Mouse (Mus musculus): ENCODE measurements around the gene Herpud1. TPM values are rescaled to one million over a fixed set of nuclear protein-coding genes. Genes with fewer than 3 reads are reported as not detected.

The Herpud1 gene
- polyA plus RNA-seq, 1 experiment from 2014 or later: 93.1 TPM

DNA sequence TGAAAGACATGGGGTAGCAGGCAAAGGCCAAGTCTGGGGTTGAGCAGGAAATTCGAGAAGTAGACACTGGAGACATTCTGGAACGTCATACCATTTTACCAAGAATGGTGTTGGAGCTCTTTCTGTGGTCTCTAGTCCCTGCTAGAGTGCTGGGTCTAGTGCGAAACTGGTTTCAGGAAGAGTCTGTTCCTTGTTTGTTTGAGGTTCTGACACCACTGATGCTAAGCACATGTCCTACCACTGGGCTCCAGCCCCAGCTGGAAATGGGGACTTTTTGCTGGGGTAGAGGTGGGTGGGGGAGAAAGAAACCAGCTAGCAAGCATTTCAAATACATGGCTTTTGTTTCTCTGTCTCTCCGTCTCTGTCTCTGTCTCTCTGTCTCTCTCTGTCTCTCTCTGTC, 9.2 kb upstream of the Herpud1 start:
- no peaks in the 10 kb centered on the region for H3K9me3 ChIP-seq (ENCODE audit: control insufficient read depth, low read depth, low read length)
- no peak overlapping the region for H3K9ac ChIP-seq (replicated peaks; ENCODE audit: low read depth, low read length)
- no peak overlapping the region for H3K4me3 ChIP-seq (ENCODE audit: low read depth, low read length)
- H3K4me2 ChIP-seq (replicated peaks; ENCODE audit: low read depth, low read length): no peak overlapping the region
- 77% methylated on average over 4 of the region's 4 CpGs for WGBS
- H3K4me1 ChIP-seq (ENCODE audit: control insufficient read depth, insufficient read depth, low read length): peaks cover 7% of the 10 kb centered on the region; the same call in 1 of the 2 replicates
- H3K27ac ChIP-seq (ENCODE audit: low read length): no peak overlapping the region
- H3K27me3 ChIP-seq (ENCODE audit: control insufficient read depth, insufficient read depth, low read length): no peaks in the 10 kb centered on the region
- no peaks in the 10 kb centered on the region for H3K36me3 ChIP-seq (ENCODE audit: control insufficient read depth, insufficient read depth, low read length)
- ATAC-seq (ENCODE audit: insufficient number of reproducible peaks, insufficient read depth, low FRiP score, low read depth): no peak

GRCm38 (mm10) chr8:94377714-94378205, 8.5 kb upstream of the Herpud1 start:
- peaks cover 7% of the 10 kb centered on the region; the same call in 1 of the 2 replicates for H3K4me1 ChIP-seq (ENCODE audit: control insufficient read depth, insufficient read depth, low read length)
- ATAC-seq (ENCODE audit: insufficient number of reproducible peaks, insufficient read depth, low FRiP score, low read depth): peak; percentile 72
- WGBS: 32% methylated on average over 11 of the region's 11 CpGs
- no peaks in the 10 kb centered on the region for H3K9me3 ChIP-seq (ENCODE audit: control insufficient read depth, low read depth, low read length)
- H3K9ac ChIP-seq (replicated peaks; ENCODE audit: low read depth, low read length): no peak overlapping the region
- H3K4me3 ChIP-seq (ENCODE audit: low read depth, low read length): no peak overlapping the region
- no peak overlapping the region for H3K4me2 ChIP-seq (replicated peaks; ENCODE audit: low read depth, low read length)
- no peaks in the 10 kb centered on the region for H3K27me3 ChIP-seq (ENCODE audit: control insufficient read depth, insufficient read depth, low read length)
- no peaks in the 10 kb centered on the region for H3K36me3 ChIP-seq (ENCODE audit: control insufficient read depth, insufficient read depth, low read length)
- peak overlapping the region; percentile 52; the same call in 1 of the 2 replicates for H3K27ac ChIP-seq (ENCODE audit: low read length)

DNA sequence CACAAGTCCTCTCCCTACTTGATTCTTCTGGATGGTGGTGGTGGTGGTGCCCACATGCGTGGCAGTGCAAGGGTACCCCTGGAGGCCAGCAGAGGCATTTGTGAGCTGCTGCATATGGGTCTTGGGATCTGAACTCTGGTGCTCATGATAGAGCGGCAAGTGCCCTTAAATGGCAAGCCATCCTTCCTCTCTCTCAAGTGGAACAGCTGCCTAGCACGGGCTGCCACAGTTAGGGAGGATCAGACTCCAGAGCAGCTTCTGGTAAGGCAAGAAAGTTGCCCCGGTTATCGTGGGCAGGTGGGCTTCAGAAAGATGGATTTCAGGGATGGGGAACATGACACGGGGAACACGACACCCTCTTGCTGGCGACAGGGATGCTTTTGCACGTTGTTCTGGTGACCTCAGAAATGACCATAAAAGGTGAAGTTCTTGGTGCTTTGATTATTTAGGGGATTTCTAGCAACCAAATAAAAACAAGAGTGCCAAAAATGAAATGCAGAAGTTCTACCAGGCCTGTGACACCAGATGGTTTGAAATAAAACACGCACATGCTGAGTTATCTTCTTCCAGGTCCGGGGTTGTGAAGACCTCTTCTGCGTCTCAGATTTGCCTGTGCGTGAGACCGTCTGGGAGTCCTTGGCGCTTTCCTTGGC, 7.3 kb upstream of the Herpud1 start:
- H3K4me1 ChIP-seq (ENCODE audit: control insufficient read depth, insufficient read depth, low read length): peaks cover 7% of the 10 kb centered on the region; the same call in 1 of the 2 replicates
- no peak overlapping the region for H3K4me2 ChIP-seq (replicated peaks; ENCODE audit: low read depth, low read length)
- H3K9me3 ChIP-seq (ENCODE audit: control insufficient read depth, low read depth, low read length): no peaks in the 10 kb centered on the region
- no peak overlapping the region for H3K27ac ChIP-seq (ENCODE audit: low read length)
- H3K27me3 ChIP-seq (ENCODE audit: control insufficient read depth, insufficient read depth, low read length): no peaks in the 10 kb centered on the region
- 78% methylated on average over 15 of the region's 15 CpGs for WGBS
- ATAC-seq (ENCODE audit: insufficient number of reproducible peaks, insufficient read depth, low FRiP score, low read depth): no peak
- no peak overlapping the region for H3K4me3 ChIP-seq (ENCODE audit: low read depth, low read length)
- no peaks in the 10 kb centered on the region for H3K36me3 ChIP-seq (ENCODE audit: control insufficient read depth, insufficient read depth, low read length)
- H3K9ac ChIP-seq (replicated peaks; ENCODE audit: low read depth, low read length): no peak overlapping the region

GRCm38 (mm10) chr8:94379686-94380085, 6.6 kb upstream of the Herpud1 start:
- ATAC-seq (ENCODE audit: insufficient number of reproducible peaks, insufficient read depth, low FRiP score, low read depth): no peak
- peaks cover 7% of the 10 kb centered on the region; the same call in 1 of the 2 replicates for H3K4me1 ChIP-seq (ENCODE audit: control insufficient read depth, insufficient read depth, low read length)
- no peaks in the 10 kb centered on the region for H3K36me3 ChIP-seq (ENCODE audit: control insufficient read depth, insufficient read depth, low read length)
- no peaks in the 10 kb centered on the region for H3K27me3 ChIP-seq (ENCODE audit: control insufficient read depth, insufficient read depth, low read length)
- 91% methylated on average over 9 of the region's 9 CpGs for WGBS
- H3K9me3 ChIP-seq (ENCODE audit: control insufficient read depth, low read depth, low read length): no peaks in the 10 kb centered on the region
- no peak overlapping the region for H3K27ac ChIP-seq (ENCODE audit: low read length)
- no peak overlapping the region for H3K4me2 ChIP-seq (replicated peaks; ENCODE audit: low read depth, low read length)
- no peak overlapping the region for H3K4me3 ChIP-seq (ENCODE audit: low read depth, low read length)
- H3K9ac ChIP-seq (replicated peaks; ENCODE audit: low read depth, low read length): no peak overlapping the region

DNA sequence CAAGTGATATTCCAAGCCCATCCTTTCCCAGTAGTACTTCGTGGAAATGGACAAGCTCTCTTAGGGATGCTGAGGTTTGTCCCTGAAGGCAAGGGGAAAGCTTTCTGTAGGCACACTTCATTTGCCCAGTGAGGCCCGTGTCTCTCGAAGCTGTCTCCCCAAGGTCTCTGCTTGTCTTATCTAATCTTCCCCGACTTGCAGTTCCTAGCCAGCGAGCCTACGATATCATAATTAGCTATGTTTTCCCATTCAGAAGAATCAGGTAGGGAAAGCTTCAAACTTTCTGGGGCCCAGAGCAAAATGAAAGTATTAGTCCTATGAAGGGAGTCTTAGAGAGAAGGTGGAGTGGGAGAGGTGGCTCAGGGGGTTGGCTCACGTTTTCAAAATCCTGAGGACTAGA, 2.1 kb upstream of the Herpud1 start:
- WGBS: 86% methylated on average over 7 of the region's 7 CpGs
- no peak for ATAC-seq (ENCODE audit: insufficient number of reproducible peaks, insufficient read depth, low FRiP score, low read depth)
- no peaks in the 10 kb centered on the region for H3K36me3 ChIP-seq (ENCODE audit: control insufficient read depth, insufficient read depth, low read length)

DNA sequence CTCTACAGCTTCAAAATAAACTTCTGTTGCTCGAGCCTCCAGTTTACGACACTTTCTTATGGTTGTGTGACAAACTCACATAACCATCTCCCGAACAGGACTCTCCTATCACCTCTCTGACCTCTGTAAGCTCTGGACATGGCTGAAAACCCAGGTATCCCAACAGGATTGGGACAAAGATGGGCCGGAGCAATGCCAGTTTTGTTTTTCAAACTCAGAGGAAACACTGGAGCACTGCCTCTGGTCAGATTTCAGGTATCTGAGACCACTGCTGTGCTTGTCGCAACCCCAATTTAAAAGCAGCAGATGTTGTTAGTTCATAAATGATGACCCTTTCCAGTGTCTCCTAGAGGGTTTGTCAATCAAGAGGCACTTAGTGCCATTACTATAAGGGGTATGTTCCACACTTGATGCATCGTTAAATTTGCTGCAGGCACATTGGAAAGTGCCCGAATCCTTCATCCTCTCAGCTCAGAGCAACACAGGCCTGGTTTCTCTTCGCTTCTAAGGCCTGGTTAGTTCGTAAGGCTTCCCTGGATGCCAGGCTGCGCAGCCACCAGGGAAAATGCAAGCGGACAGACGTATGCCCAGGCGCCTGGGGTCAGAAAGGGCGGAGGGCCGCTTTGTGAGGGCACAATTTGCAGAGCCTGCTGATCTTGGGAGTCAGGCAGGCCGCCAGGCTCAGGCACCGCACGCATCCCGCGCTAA, 578 bp upstream of the Herpud1 start:
- WGBS: 28% methylated on average over 20 of the region's 20 CpGs
- ATAC-seq (ENCODE audit: insufficient number of reproducible peaks, insufficient read depth, low FRiP score, low read depth): peak; percentile 1; the same call in 1 of the 2 replicates
- H3K4me3 ChIP-seq (ENCODE audit: low read depth, low read length): peak overlapping the region; percentile 64

More for the DNA sequence above, 2.1 kb upstream of the Herpud1 start:
- no peaks in the 10 kb centered on the region for H3K9me3 ChIP-seq (ENCODE audit: control insufficient read depth, low read depth, low read length)
- no peaks in the 10 kb centered on the region for H3K27me3 ChIP-seq (ENCODE audit: control insufficient read depth, insufficient read depth, low read length)
- H3K4me3 ChIP-seq (ENCODE audit: low read depth, low read length): no peak overlapping the region
- H3K4me1 ChIP-seq (ENCODE audit: control insufficient read depth, insufficient read depth, low read length): peaks cover 6% of the 10 kb centered on the region; the same call in 1 of the 2 replicates
- H3K9ac ChIP-seq (replicated peaks; ENCODE audit: low read depth, low read length): no peak overlapping the region
- no peak overlapping the region for H3K4me2 ChIP-seq (replicated peaks; ENCODE audit: low read depth, low read length)
- H3K27ac ChIP-seq (ENCODE audit: low read length): no peak overlapping the region

DNA sequence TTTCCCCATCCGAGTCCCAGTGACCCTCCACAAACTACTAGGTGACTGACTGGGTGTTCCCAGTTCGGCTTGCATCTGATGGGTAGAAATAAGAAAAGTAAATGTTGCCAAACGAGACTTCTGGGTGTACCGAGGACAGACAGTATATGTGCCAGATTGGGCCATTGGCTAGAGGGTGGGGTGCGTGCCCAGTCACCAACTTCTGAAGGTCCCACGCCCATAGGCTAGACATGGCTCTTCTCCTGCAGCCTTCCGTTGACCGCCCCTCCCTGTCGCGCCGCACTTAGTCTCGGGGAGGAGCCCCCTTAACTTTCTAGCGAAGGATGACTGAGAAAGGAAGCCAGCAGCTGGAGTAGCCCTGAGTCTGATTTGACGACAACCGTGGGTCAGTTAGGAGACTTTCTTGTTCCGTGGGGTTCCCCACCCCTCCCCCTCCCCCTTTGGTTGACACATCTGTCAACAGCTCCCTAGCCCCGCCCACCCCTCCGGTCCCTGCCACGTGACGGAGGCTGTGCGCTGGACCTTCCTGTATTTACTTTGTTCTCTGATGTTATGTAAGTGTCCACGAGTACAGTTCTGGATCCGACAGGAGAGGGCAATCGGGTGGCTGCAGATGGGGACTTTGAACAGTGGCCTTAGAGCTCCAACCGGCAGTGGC, 918 bp downstream of the Herpud1 start:
- Histone ChIP-seq H3K9me3 (ENCODE audit: control insufficient read depth, low read depth, low read length) (no peaks in the 10 kb centered on the region), H3K27me3 (ENCODE audit: control insufficient read depth, insufficient read depth, low read length) (no peaks in the 10 kb centered on the region), H3K4me2 (replicated peaks; ENCODE audit: low read depth, low read length) (peak overlapping the region; percentile 92), H3K4me1 (ENCODE audit: control insufficient read depth, insufficient read depth, low read length) (peaks cover 6% of the 10 kb centered on the region; the same call in 1 of the 2 replicates), H3K36me3 (ENCODE audit: control insufficient read depth, insufficient read depth, low read length) (peaks cover 29% of the 10 kb centered on the region), H3K9ac (replicated peaks; ENCODE audit: low read depth, low read length) (peak overlapping the region; percentile 83), H3K4me3 (ENCODE audit: low read depth, low read length) (peak overlapping the region; percentile 64), H3K27ac (ENCODE audit: low read length) (peak overlapping the region; percentile 30; the same call in 1 of the 2 replicates)
- peak; percentile 68 for ATAC-seq (ENCODE audit: insufficient number of reproducible peaks, insufficient read depth, low FRiP score, low read depth)
- 2% methylated on average over 25 of the region's 25 CpGs for WGBS

More for the DNA sequence above, 578 bp upstream of the Herpud1 start:
- Histone ChIP-seq H3K27ac (ENCODE audit: low read length) (peak overlapping the region; percentile 80), H3K36me3 (ENCODE audit: control insufficient read depth, insufficient read depth, low read length) (peaks cover 15% of the 10 kb centered on the region), H3K9ac (replicated peaks; ENCODE audit: low read depth, low read length) (peak overlapping the region; percentile 81), H3K4me1 (ENCODE audit: control insufficient read depth, insufficient read depth, low read length) (peaks cover 6% of the 10 kb centered on the region; the same call in 1 of the 2 replicates), H3K9me3 (ENCODE audit: control insufficient read depth, low read depth, low read length) (no peaks in the 10 kb centered on the region), H3K27me3 (ENCODE audit: control insufficient read depth, insufficient read depth, low read length) (no peaks in the 10 kb centered on the region), H3K4me2 (replicated peaks; ENCODE audit: low read depth, low read length) (peak overlapping the region; percentile 92)

- Histone ChIP-seq H3K4me2 (replicated peaks; ENCODE audit: low read depth, low read length) (peak overlapping the region; percentile 92), H3K27me3 (ENCODE audit: control insufficient read depth, insufficient read depth, low read length) (no peaks in the 10 kb centered on the region), H3K9me3 (ENCODE audit: control insufficient read depth, low read depth, low read length) (no peaks in the 10 kb centered on the region), H3K4me1 (ENCODE audit: control insufficient read depth, insufficient read depth, low read length) (peaks cover 6% of the 10 kb centered on the region; the same call in 1 of the 2 replicates), H3K4me3 (ENCODE audit: low read depth, low read length) (peak overlapping the region; percentile 64), H3K9ac (replicated peaks; ENCODE audit: low read depth, low read length) (peak overlapping the region; percentile 18; the same call in 1 of the 2 replicates), H3K36me3 (ENCODE audit: control insufficient read depth, insufficient read depth, low read length) (peaks cover 36% of the 10 kb centered on the region), H3K27ac (ENCODE audit: low read length) (peak overlapping the region; percentile 30; the same call in 1 of the 2 replicates)
- ATAC-seq (ENCODE audit: insufficient number of reproducible peaks, insufficient read depth, low FRiP score, low read depth): no peak; the same call in 1 of the 2 replicates
- whole genome bisulfite sequencing: 19% methylated on average over 6 of the region's 6 CpGs
These were observed 1.5 kb downstream of the Herpud1 start for GRCm38 (mm10) chr8:94387785-94388184.
